8 mouse cellular contexts compared by ENCODE assay signal in genomic region chr15:97773961-97774370, GRCm38 (mm10). TPM values are rescaled to one million over a fixed set of nuclear protein-coding genes. Genes with fewer than 3 reads are reported as not detected.
A peak's percentile ranks its signal among the peaks of the same experiment; 100 is the strongest.
DNase-seq lines count a peak whose midpoint lies in the region; ATAC-seq and TF ChIP-seq lines count a peak whose summit lies in the region.

No protein-coding gene starts in this region.

- ATAC-seq in hindbrain, embryonic 16.5 days, result no peak
- ATAC-seq in limb, embryonic 14.5 days (ENCODE audit: low FRiP score, low read depth), result no peak
- no peak for ATAC-seq in forebrain, embryonic 11.5 days (replicated peaks; ENCODE audit: low FRiP score)

- peak overlapping the region; percentile 23 for H3K4me3 ChIP-seq in heart, embryonic 10.5 days
- no peak overlapping the region for H3K4me3 ChIP-seq in hindbrain, embryonic 16.5 days (ENCODE audit: low read length)
- H3K4me3 ChIP-seq in limb, embryonic 14.5 days (replicated peaks; ENCODE audit: low read length), result no peak overlapping the region
- no peak overlapping the region for H3K4me3 ChIP-seq in small intestine, adult 2 months (ENCODE audit: low read depth, low read length)
- H3K4me3 ChIP-seq in forebrain, embryonic 11.5 days (ENCODE audit: low read depth, low read length), result no peak overlapping the region

- 54% methylated on average over 5 of the region's 5 CpGs for WGBS in heart, embryonic 10.5 days
- 70% methylated on average over 5 of the region's 5 CpGs for WGBS in hindbrain, embryonic 16.5 days
- WGBS in limb, embryonic 14.5 days, result 74% methylated on average over 5 of the region's 5 CpGs
- WGBS in small intestine, adult 2 months, result 71% methylated on average over 5 of the region's 5 CpGs
- WGBS in forebrain, embryonic 11.5 days, result 77% methylated on average over 5 of the region's 5 CpGs

- no peak for DNase-seq in heart, embryonic 10.5 days (ENCODE audit: low spot score)
- no peak for DNase-seq in heart, postnatal 25 days (ENCODE audit: low spot score)
- no peak for DNase-seq in limb, embryonic 14.5 days (ENCODE audit: low spot score)
- no peak for DNase-seq in ovary, postnatal 36 days (ENCODE audit: low spot score)
- no peak for DNase-seq in cerebellum, adult 8-10 months
- no peak for DNase-seq in forebrain, embryonic 11.5 days (ENCODE audit: low spot score)

- intact Hi-C loops in heart, postnatal 25 days (cut with DNase I), result no loop called here

- H3K4me2 ChIP-seq in hindbrain, embryonic 16.5 days (ENCODE audit: low read length), result no peak overlapping the region
- no peak overlapping the region for H3K4me2 ChIP-seq in limb, embryonic 14.5 days (replicated peaks; ENCODE audit: low read depth, low read length, severe bottlenecking)
- no peak overlapping the region for H3K4me2 ChIP-seq in forebrain, embryonic 11.5 days (ENCODE audit: low read depth, low read length, severe bottlenecking)

- no peaks in the 10 kb centered on the region for H3K9me3 ChIP-seq in heart, embryonic 10.5 days
- no peaks in the 10 kb centered on the region for H3K9me3 ChIP-seq in hindbrain, embryonic 16.5 days (ENCODE audit: control insufficient read depth, low read length)
- no peaks in the 10 kb centered on the region for H3K9me3 ChIP-seq in limb, embryonic 14.5 days (ENCODE audit: control insufficient read depth, low read length)
- H3K9me3 ChIP-seq in forebrain, embryonic 11.5 days (ENCODE audit: control insufficient read depth, low read length), result no peaks in the 10 kb centered on the region

- H3K27me3 ChIP-seq in heart, embryonic 10.5 days (ENCODE audit: insufficient read depth, poor library complexity, severe bottlenecking), result peaks cover 45% of the 10 kb centered on the region
- H3K27me3 ChIP-seq in hindbrain, embryonic 16.5 days (replicated peaks; ENCODE audit: control insufficient read depth, insufficient read depth, low read length), result peaks cover 6% of the 10 kb centered on the region; the same call in 1 of the 2 replicates
- H3K27me3 ChIP-seq in limb, embryonic 14.5 days (ENCODE audit: control insufficient read depth, insufficient read depth, low read length), result no peaks in the 10 kb centered on the region
- no peaks in the 10 kb centered on the region for H3K27me3 ChIP-seq in small intestine, adult 2 months (ENCODE audit: control insufficient read depth, insufficient read depth, low read length)
- 0 out of 2 replicates have a peak, but pooled peaks cover 2% of the 10 kb centered on the region for H3K27me3 ChIP-seq in forebrain, embryonic 11.5 days (ENCODE audit: control insufficient read depth, insufficient read depth, low read length)

- H3K27ac ChIP-seq in heart, embryonic 10.5 days, result peak overlapping the region; percentile 88
- peak overlapping the region; percentile 39; the same call in 1 of the 2 replicates for H3K27ac ChIP-seq in hindbrain, embryonic 16.5 days (ENCODE audit: low read depth, low read length)
- H3K27ac ChIP-seq in limb, embryonic 14.5 days (replicated peaks; ENCODE audit: low read depth, low read length), result peak overlapping the region; percentile 63; the same call in 1 of the 2 replicates
- 0 out of 2 replicates have a peak overlapping the region, but pooled peaks have one; percentile 37 for H3K27ac ChIP-seq in small intestine, adult 2 months (ENCODE audit: insufficient read depth, low read depth, low read length)
- H3K27ac ChIP-seq in forebrain, embryonic 11.5 days (ENCODE audit: low read depth, low read length), result no peak overlapping the region

- no peaks in the 10 kb centered on the region for H3K36me3 ChIP-seq in heart, embryonic 10.5 days
- no peaks in the 10 kb centered on the region for H3K36me3 ChIP-seq in hindbrain, embryonic 16.5 days (ENCODE audit: control insufficient read depth, insufficient read depth, low read length)
- H3K36me3 ChIP-seq in limb, embryonic 14.5 days (ENCODE audit: control insufficient read depth, insufficient read depth, low read length), result no peaks in the 10 kb centered on the region
- no peaks in the 10 kb centered on the region for H3K36me3 ChIP-seq in small intestine, adult 2 months (ENCODE audit: control insufficient read depth, insufficient read depth, low read length)
- H3K36me3 ChIP-seq in forebrain, embryonic 11.5 days (ENCODE audit: control insufficient read depth, insufficient read depth, low read length), result no peaks in the 10 kb centered on the region

- no peak overlapping the region for H3K9ac ChIP-seq in hindbrain, embryonic 16.5 days (ENCODE audit: low read depth, low read length)
- H3K9ac ChIP-seq in limb, embryonic 14.5 days (ENCODE audit: low read depth, low read length, severe bottlenecking), result no peak overlapping the region
- H3K9ac ChIP-seq in forebrain, embryonic 11.5 days (ENCODE audit: low read length), result no peak overlapping the region

- peaks cover 50% of the 10 kb centered on the region for H3K4me1 ChIP-seq in heart, embryonic 10.5 days
- H3K4me1 ChIP-seq in hindbrain, embryonic 16.5 days (ENCODE audit: control insufficient read depth, insufficient read depth, low read depth, low read length), result peaks cover 3% of the 10 kb centered on the region
- peaks cover 25% of the 10 kb centered on the region for H3K4me1 ChIP-seq in limb, embryonic 14.5 days (ENCODE audit: control insufficient read depth, insufficient read depth, low read length)
- H3K4me1 ChIP-seq in small intestine, adult 2 months (ENCODE audit: control insufficient read depth, insufficient read depth, insufficient read length, low read length), result peaks cover 3% of the 10 kb centered on the region; the same call in 1 of the 2 replicates
- H3K4me1 ChIP-seq in forebrain, embryonic 11.5 days (replicated peaks; ENCODE audit: control insufficient read depth, insufficient read depth, low read length), result no peaks in the 10 kb centered on the region

- no peak for TF ChIP-seq POLR2A in limb, embryonic 14.5 days (IDR thresholded peaks at IDR 0.05; ENCODE audit: borderline replicate concordance, extremely low read depth, insufficient read depth, insufficient read length)
- no peak for TF ChIP-seq POLR2A in small intestine, adult 2 months (IDR thresholded peaks at IDR 0.05; ENCODE audit: low read depth, low read length)

- no peak for TF ChIP-seq CTCF in small intestine, adult 2 months (IDR thresholded peaks at IDR 0.05; ENCODE audit: extremely low read depth, insufficient read length, insufficient replicate concordance, low read depth, low read length)

RNA-seq across cellular contexts. Expression of gene Slc48a1, which starts 4.4 kb away (rescaled TPM):
- polyA plus RNA-seq in heart, embryonic 10.5 days (2016; fragmentation: Nextera tagmentation; extraction: Ambion mirVana), result 32.1 and 41.1 TPM in 2 replicates
- total RNA-seq in heart, postnatal 25 days (2021), result 10 to 100 TPM; 76.5 to 83.0 TPM
- polyA plus RNA-seq in hindbrain, embryonic 16.5 days (2015; fragmentation: Nextera tagmentation; extraction: Ambion mirVana), result 118 and 122 TPM in 2 replicates
- polyA plus RNA-seq in limb, embryonic 14.5 days (2012; rRNA removed), result 23.4 and 29.1 TPM in 2 replicates
- 46.2 and 47.3 TPM in 2 replicates for polyA plus RNA-seq in limb, embryonic 14.5 days (2014; fragmentation: Nextera tagmentation; extraction: Ambion mirVana)
- polyA plus RNA-seq in small intestine, adult 2 months (2012; rRNA removed), result 20.8 and 22.1 TPM in 2 replicates
- polyA plus RNA-seq in forebrain, embryonic 11.5 days (2014; fragmentation: Nextera tagmentation; extraction: Ambion mirVana), result 32.1 and 32.9 TPM in 2 replicates

RNA-seq across cellular contexts. Expression of gene Rapgef3, which starts 6.2 kb away (rescaled TPM):
- polyA plus RNA-seq in heart, embryonic 10.5 days (2016; fragmentation: Nextera tagmentation; extraction: Ambion mirVana), result 10.2 and 13.4 TPM in 2 replicates
- total RNA-seq in heart, postnatal 25 days (2021), result 10 to 100 TPM; 20.7 to 26.5 TPM
- polyA plus RNA-seq in hindbrain, embryonic 16.5 days (2015; fragmentation: Nextera tagmentation; extraction: Ambion mirVana), result 17.8 and 18.4 TPM in 2 replicates
- 21.7 and 30.9 TPM in 2 replicates for polyA plus RNA-seq in limb, embryonic 14.5 days (2012; rRNA removed)
- polyA plus RNA-seq in limb, embryonic 14.5 days (2014; fragmentation: Nextera tagmentation; extraction: Ambion mirVana), result 8.0 and 8.4 TPM in 2 replicates
- 11.3 and 17.1 TPM in 2 replicates for polyA plus RNA-seq in small intestine, adult 2 months (2012; rRNA removed)
- polyA plus RNA-seq in forebrain, embryonic 11.5 days (2014; fragmentation: Nextera tagmentation; extraction: Ambion mirVana), result 4.8 and 5.5 TPM in 2 replicates

RNA-seq across cellular contexts. Expression of gene Endou, which starts 42.8 kb away (rescaled TPM):
- polyA plus RNA-seq in heart, embryonic 10.5 days (2016; fragmentation: Nextera tagmentation; extraction: Ambion mirVana), result 0.11 and 0.18 TPM in 2 replicates
- 1 to 10 TPM; 1.4 to 1.8 TPM for total RNA-seq in heart, postnatal 25 days (2021)
- 0.14 and 0.41 TPM in 2 replicates for polyA plus RNA-seq in hindbrain, embryonic 16.5 days (2015; fragmentation: Nextera tagmentation; extraction: Ambion mirVana)
- polyA plus RNA-seq in limb, embryonic 14.5 days (2012; rRNA removed), result 7.1 and 9.4 TPM in 2 replicates
- polyA plus RNA-seq in limb, embryonic 14.5 days (2014; fragmentation: Nextera tagmentation; extraction: Ambion mirVana), result 8.7 and 11.6 TPM in 2 replicates
- 0.24 and 0.51 TPM in 2 replicates for polyA plus RNA-seq in small intestine, adult 2 months (2012; rRNA removed)
- 0.33 TPM in 1 of 2 replicates, not detected in the other for polyA plus RNA-seq in forebrain, embryonic 11.5 days (2014; fragmentation: Nextera tagmentation; extraction: Ambion mirVana)
